Mouse (Mus musculus): ENCODE results near the gene Ankrd13d.

Ankrd13d gene

GRCm38 (mm10) chr19:4220957-4221743, 61.8 kb downstream of the Ankrd13d start:
- no peak for DNase-seq

- no peak for DNase-seq
Observed at GRCm38 (mm10) chr19:4220416-4220815, 62.5 kb downstream of the Ankrd13d start.
